Mouse (Mus musculus) erythroblast, embryonic 14.5 days (primary cell): ENCODE data around the gene Parvb.

Experiments
- GATA1 ChIP-seq: IDR thresholded peaks from 2 replicates; pipeline ENCODE4 v1.6.1; 2012; ENCODE audit warnings: low read length, inconsistent platforms, mixed read lengths
- TAL1 ChIP-seq: IDR thresholded peaks from 3 replicates; pipeline ENCODE4 v1.6.1; 2012; ENCODE audit warnings: low read length, inconsistent platforms, mixed read lengths

DNA sequence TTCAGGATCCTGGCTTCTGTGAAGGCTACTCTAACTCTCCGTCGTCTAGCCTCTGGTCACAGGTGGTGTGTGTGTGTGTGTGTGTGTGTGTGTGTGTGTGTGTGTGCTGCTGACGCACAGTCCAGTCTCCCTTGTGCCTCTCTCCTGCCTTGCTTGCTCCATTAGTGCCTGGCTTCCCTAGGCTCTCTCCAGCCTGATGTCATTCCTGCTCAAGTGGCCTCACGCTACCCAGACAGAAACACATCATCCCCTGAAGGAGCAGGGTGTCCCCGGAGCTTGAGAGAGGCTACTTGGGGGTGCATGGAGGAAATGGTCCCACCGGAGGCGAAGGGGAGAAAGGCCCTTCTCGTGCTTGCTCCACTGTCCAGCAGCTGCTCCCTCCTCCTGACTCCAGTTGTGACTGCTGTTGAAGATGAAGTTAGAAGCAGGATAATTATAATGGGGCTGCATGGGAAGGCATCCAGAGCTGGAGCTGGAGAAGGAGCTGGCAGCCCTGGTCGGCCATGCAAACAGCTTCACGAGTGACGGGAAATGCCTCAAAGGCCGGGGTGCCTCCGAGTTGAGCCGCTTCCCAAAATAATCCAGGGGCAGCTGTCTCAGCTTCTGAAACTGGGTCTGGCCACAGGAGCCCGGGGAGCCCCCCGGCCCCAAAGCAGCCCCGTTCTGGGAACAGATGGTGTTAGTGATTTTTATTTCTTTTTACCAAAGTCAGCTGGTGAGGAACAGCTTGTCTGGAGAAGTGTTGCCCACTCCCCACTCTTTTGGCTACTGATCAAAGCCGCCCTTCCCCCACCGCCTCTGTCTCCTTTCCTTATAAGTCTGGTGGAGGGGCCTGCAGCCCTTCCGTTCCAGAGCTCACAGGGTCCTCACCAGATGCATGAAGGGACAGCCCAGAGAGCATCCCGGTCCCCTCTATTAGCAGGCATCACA lies 120.3 kb downstream of the Parvb start:
- TF ChIP-seq GATA1 (no peak), TAL1 (no peak)
